Mouse (Mus musculus): ENCODE results near the gene Sirt2. TPM values are rescaled to one million over a fixed set of nuclear protein-coding genes. Genes with fewer than 3 reads are reported as not detected.
A peak's percentile ranks its signal among the peaks of the same experiment; 100 is the strongest.

The Sirt2 gene
- polyA plus RNA-seq, 2 experiments: 18.5 to 21.3 TPM

DNA sequence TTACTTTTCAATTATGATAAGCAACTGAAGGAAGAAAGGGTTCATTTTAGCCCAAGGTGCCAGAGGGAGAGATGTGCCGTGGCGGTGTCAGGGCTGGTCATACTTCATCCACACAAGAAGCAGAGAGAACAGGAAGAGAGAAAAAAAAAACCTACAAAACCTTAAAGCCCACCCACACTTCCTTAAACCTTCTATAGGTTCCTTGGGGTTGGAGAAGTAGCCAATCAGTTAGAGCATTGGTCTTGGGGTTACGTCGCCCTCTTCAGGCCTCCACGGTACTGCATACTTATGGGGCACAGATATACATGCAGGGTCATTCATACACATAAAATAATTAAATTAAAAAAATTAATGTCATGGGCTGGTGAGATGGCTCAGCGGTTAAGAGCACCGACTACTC, 44.5 kb upstream of the Sirt2 start:
- Histone ChIP-seq H3K4me3 (ENCODE audit: insufficient read depth in 1 of 2, low read depth in 2 of 2, low read length in 2 of 2) (no peak overlapping the region), H3K9ac (replicated peaks) (no peak overlapping the region), H3K4me2 (ENCODE audit: low read depth) (no peak overlapping the region), H3K9me3 (ENCODE audit: control insufficient read depth, low read length) (no peaks in the 10 kb centered on the region), H3K27ac (no peak overlapping the region), H3K27me3 (ENCODE audit: control insufficient read depth, insufficient read depth, low read length) (no peaks in the 10 kb centered on the region), H3K4me1 (replicated peaks; ENCODE audit: control insufficient read depth in 2 of 2, insufficient read depth in 2 of 2, low read length in 1 of 2) (no peaks in the 10 kb centered on the region), H3K36me3 (replicated peaks; ENCODE audit: control insufficient read depth, insufficient read depth, low read depth) (no peaks in the 10 kb centered on the region)
- TF ChIP-seq CTCF (IDR thresholded peaks at IDR 0.05; ENCODE audit: low read depth) (peak; percentile 43; the same call in 1 of the 2 replicates), EP300 (IDR thresholded peaks at IDR 0.05; ENCODE audit: low read depth) (no peak)
- ATAC-seq (ENCODE audit: insufficient read depth) (no peak), DNase-seq (ENCODE audit: low read depth in 3 of 3, low spot score in 3 of 3) (no peak)
- WGBS (ENCODE audit: insufficient replicate concordance): 81% methylated on average over 7 of the region's 7 CpGs

DNA sequence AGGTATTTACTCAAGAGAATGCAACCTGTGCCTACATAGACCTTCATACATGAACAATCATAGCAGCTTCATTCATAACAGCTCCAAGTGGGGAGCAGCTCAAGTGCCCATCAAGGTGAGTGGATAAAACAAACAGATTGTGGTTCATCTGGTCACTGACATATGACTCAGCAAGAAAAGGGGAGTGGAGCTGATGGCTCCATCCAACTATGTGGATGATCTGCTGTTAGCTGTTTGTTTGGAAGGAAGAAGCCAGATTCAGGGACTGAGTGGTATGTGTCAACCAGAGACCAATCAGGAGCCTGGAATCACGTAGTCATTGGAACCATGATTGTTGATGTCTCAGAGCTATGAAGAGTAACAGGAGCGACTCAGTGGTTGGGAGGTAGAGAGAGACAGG, 41.9 kb upstream of the Sirt2 start:
- TF ChIP-seq EP300 (IDR thresholded peaks at IDR 0.05; ENCODE audit: low read depth): no peak
- TF ChIP-seq CTCF (IDR thresholded peaks at IDR 0.05; ENCODE audit: low read depth): no peak
- no peak overlapping the region for H3K4me2 ChIP-seq (ENCODE audit: low read depth)
- H3K9ac ChIP-seq (replicated peaks): no peak overlapping the region
- H3K27ac ChIP-seq: no peak overlapping the region
- H3K36me3 ChIP-seq (replicated peaks; ENCODE audit: control insufficient read depth, insufficient read depth, low read depth): no peaks in the 10 kb centered on the region
- no peaks in the 10 kb centered on the region for H3K4me1 ChIP-seq (replicated peaks; ENCODE audit: control insufficient read depth in 2 of 2, insufficient read depth in 2 of 2, low read length in 1 of 2)
- no peaks in the 10 kb centered on the region for H3K27me3 ChIP-seq (ENCODE audit: control insufficient read depth, insufficient read depth, low read length)
- DNase-seq (ENCODE audit: low read depth in 3 of 3, low spot score in 3 of 3) (no peak), ATAC-seq (ENCODE audit: insufficient read depth) (no peak)
- no peak overlapping the region for H3K4me3 ChIP-seq (ENCODE audit: insufficient read depth in 1 of 2, low read depth in 2 of 2, low read length in 2 of 2)
- H3K9me3 ChIP-seq (ENCODE audit: control insufficient read depth, low read length): no peaks in the 10 kb centered on the region
- 76% methylated on average over 2 of the region's 2 CpGs for WGBS (ENCODE audit: insufficient replicate concordance)

DNA sequence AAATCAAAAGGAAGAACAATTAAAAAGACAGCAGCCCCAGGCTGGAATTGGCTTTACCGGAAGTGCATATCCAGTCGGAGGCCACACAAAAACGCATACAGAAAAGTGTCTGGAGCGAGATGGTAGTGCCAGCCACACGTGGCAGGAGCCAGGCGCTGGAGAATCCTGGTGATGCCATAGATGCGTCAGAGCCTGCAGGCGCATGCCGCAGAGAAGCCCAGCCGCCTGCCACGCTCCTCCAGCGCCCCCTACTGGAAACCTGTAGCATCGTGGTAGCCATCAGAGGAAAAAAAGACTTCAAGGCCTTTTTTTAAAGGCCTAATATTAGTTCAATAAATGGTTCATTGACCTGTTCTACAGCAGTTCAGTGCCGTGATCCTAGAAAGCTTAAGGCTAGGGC, 39.9 kb upstream of the Sirt2 start:
- H3K4me1 ChIP-seq (replicated peaks; ENCODE audit: control insufficient read depth in 2 of 2, insufficient read depth in 2 of 2, low read length in 1 of 2): no peaks in the 10 kb centered on the region
- no peak overlapping the region; the same call in 1 of the 2 replicates for H3K4me2 ChIP-seq (ENCODE audit: low read depth)
- H3K27ac ChIP-seq: no peak overlapping the region
- DNase-seq (ENCODE audit: low read depth in 3 of 3, low spot score in 3 of 3) (peak in 1 of 3 experiments; percentile 39), ATAC-seq (ENCODE audit: insufficient read depth) (no peak)
- WGBS (ENCODE audit: insufficient replicate concordance): 9% methylated on average over 14 of the region's 14 CpGs
- no peaks in the 10 kb centered on the region for H3K36me3 ChIP-seq (replicated peaks; ENCODE audit: control insufficient read depth, insufficient read depth, low read depth)
- peaks cover 2% of the 10 kb centered on the region for H3K9me3 ChIP-seq (ENCODE audit: control insufficient read depth, low read length)
- H3K4me3 ChIP-seq (ENCODE audit: insufficient read depth in 1 of 2, low read depth in 2 of 2, low read length in 2 of 2): no peak overlapping the region
- no peak overlapping the region for H3K9ac ChIP-seq (replicated peaks)
- TF ChIP-seq EP300 (IDR thresholded peaks at IDR 0.05; ENCODE audit: low read depth): no peak
- peak; percentile 87 for TF ChIP-seq CTCF (IDR thresholded peaks at IDR 0.05; ENCODE audit: low read depth)
- no peaks in the 10 kb centered on the region for H3K27me3 ChIP-seq (ENCODE audit: control insufficient read depth, insufficient read depth, low read length)

DNA sequence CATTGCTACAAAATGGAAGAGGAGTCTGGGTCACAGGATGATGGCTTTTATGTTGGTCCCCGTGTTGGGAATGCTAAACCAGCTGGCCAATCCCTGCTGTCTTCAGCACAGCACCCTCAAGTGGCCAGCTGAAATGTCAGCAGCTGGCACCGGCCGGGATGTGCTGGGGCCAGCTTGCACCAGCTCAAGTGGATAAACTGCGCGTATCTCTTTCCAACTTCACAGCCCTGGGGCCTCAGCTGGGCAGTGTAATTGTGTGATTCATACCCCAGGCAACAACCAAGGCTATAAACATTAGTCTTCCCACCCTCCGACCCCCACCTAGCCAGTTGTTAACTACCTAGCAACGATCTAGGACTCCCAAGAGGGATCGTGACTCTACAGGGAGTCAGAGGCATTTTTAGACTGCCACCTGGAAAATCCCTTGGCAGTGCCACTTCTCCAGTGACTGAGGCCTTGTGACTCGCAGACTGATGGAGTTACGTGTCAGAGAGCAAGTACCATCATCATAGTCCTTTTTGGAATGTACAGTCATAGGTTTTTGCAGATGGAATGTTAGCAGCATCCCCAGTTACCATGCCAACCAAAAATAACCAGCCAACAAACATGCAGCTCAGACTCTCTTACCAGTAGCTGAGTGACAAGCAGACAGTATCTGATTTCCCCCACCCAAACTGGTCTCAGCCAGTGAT, 38.7 kb upstream of the Sirt2 start:
- peak; percentile 29 for TF ChIP-seq CTCF (IDR thresholded peaks at IDR 0.05; ENCODE audit: low read depth)
- no peak for TF ChIP-seq EP300 (IDR thresholded peaks at IDR 0.05; ENCODE audit: low read depth)
- no peak for ATAC-seq (ENCODE audit: insufficient read depth)
- Histone ChIP-seq H3K4me2 (ENCODE audit: low read depth) (no peak overlapping the region), H3K9ac (replicated peaks) (no peak overlapping the region), H3K9me3 (ENCODE audit: control insufficient read depth, low read length) (peaks cover 3% of the 10 kb centered on the region), H3K4me1 (replicated peaks; ENCODE audit: control insufficient read depth in 2 of 2, insufficient read depth in 2 of 2, low read length in 1 of 2) (peaks cover 0 to 4% of the 10 kb centered on the region in 2 experiments; a peak in 3 of 4 replicates), H3K27ac (no peak overlapping the region), H3K36me3 (replicated peaks; ENCODE audit: control insufficient read depth, insufficient read depth, low read depth) (no peaks in the 10 kb centered on the region), H3K4me3 (ENCODE audit: insufficient read depth in 1 of 2, low read depth in 2 of 2, low read length in 2 of 2) (no peak overlapping the region), H3K27me3 (ENCODE audit: control insufficient read depth, insufficient read depth, low read length) (no peaks in the 10 kb centered on the region)
- WGBS (ENCODE audit: insufficient replicate concordance): 52% methylated on average over 10 of the region's 10 CpGs
- no peak for DNase-seq (ENCODE audit: low read depth in 3 of 3, low spot score in 3 of 3)

DNA sequence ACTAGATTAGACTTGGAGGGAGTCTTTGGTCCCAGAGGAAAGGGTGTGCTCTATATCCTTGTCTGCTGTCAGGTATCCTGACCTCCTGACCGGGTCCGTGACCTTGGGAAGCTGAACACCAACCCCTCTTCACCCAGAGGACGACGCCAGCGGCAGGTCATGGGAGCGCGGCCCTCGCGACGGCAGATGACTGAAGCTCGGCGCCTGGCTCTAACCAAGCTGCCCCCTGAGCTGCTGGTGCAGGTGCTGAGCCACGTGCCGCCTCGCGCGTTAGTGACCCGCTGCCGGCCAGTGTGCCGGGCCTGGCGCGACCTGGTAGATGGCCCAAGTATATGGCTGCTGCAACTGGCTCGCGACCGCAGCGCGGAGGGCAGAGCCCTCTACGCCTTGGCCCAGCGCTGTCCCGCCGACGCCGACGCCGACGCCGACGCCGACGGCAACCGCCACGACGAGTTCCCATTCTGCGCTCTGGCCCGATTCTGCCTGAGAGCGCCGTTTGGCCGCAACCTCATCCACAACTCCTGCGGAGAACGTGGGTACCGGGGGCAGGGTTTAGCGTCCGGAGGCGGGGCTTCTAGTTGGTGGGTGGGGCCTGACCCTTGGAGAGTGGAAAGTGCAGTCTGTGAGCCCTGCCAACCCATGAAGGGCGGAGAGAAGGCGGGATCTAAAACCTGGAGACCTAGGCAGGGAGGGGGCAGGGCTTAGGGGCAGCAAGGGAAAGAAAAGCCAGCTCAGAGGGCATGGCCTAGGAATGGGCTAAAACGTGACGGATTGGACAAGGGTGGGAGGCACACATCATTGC, 34.0 kb upstream of the Sirt2 start:
- Histone ChIP-seq H3K27ac (no peak overlapping the region), H3K36me3 (replicated peaks; ENCODE audit: control insufficient read depth, insufficient read depth, low read depth) (no peaks in the 10 kb centered on the region), H3K4me1 (replicated peaks; ENCODE audit: control insufficient read depth in 2 of 2, insufficient read depth in 2 of 2, low read length in 1 of 2) (peaks cover 0 to 9% of the 10 kb centered on the region in 2 experiments; a peak in 3 of 4 replicates), H3K9ac (replicated peaks) (no peak overlapping the region), H3K9me3 (ENCODE audit: control insufficient read depth, low read length) (peaks cover 3% of the 10 kb centered on the region), H3K4me3 (ENCODE audit: insufficient read depth in 1 of 2, low read depth in 2 of 2, low read length in 2 of 2) (peak overlapping the region; percentile 37 to 38), H3K27me3 (ENCODE audit: control insufficient read depth, insufficient read depth, low read length) (no peaks in the 10 kb centered on the region), H3K4me2 (ENCODE audit: low read depth) (peak overlapping the region; percentile 64)
- WGBS (ENCODE audit: insufficient replicate concordance): 6% methylated on average over 58 of the region's 58 CpGs
- ATAC-seq (ENCODE audit: insufficient read depth) (peak; percentile 84), DNase-seq (ENCODE audit: low read depth in 3 of 3, low spot score in 3 of 3) (peak; percentile 68 to 74 (median 73))
- no peak for TF ChIP-seq EP300 (IDR thresholded peaks at IDR 0.05; ENCODE audit: low read depth)
- no peak for TF ChIP-seq CTCF (IDR thresholded peaks at IDR 0.05; ENCODE audit: low read depth)
